ENCODE assay signal across 8 mouse cellular contexts in genomic region chr8:71971945-71972344, GRCm38 (mm10). TPM values are rescaled to one million over a fixed set of nuclear protein-coding genes. Genes with fewer than 3 reads are reported as not detected.
DNase-seq lines count a peak whose midpoint lies in the region; ATAC-seq and TF ChIP-seq lines count a peak whose summit lies in the region.

No protein-coding gene starts in this region.

- no peak overlapping the region for H3K4me2 ChIP-seq in forebrain, embryonic 13.5 days
- H3K4me2 ChIP-seq in forebrain, embryonic 15.5 days (replicated peaks): no peak overlapping the region
- no peak overlapping the region for H3K4me2 ChIP-seq in liver, postnatal 0 days (ENCODE audit: low read depth, low read length)

- WGBS in forebrain, embryonic 13.5 days: 75% methylated on average over 1 of the region's 1 CpGs
- WGBS in forebrain, embryonic 15.5 days: 76% methylated on average over 1 of the region's 1 CpGs
- 74% methylated on average over 1 of the region's 1 CpGs for WGBS in liver, postnatal 0 days (ENCODE audit: insufficient replicate concordance)

- H3K36me3 ChIP-seq in forebrain, embryonic 13.5 days (ENCODE audit: poor library complexity, severe bottlenecking): peaks cover 31% of the 10 kb centered on the region
- H3K36me3 ChIP-seq in forebrain, embryonic 15.5 days: peaks cover 25% of the 10 kb centered on the region
- peaks cover 17% of the 10 kb centered on the region for H3K36me3 ChIP-seq in liver, postnatal 0 days (replicated peaks; ENCODE audit: insufficient read depth, low read length)

- H3K4me1 ChIP-seq in forebrain, embryonic 13.5 days: no peaks in the 10 kb centered on the region
- H3K4me1 ChIP-seq in forebrain, embryonic 15.5 days: no peaks in the 10 kb centered on the region
- H3K4me1 ChIP-seq in liver, postnatal 0 days (ENCODE audit: insufficient read depth): no peaks in the 10 kb centered on the region

- H3K9ac ChIP-seq in forebrain, embryonic 13.5 days: no peak overlapping the region
- H3K9ac ChIP-seq in forebrain, embryonic 15.5 days (replicated peaks): no peak overlapping the region
- H3K9ac ChIP-seq in liver, postnatal 0 days (replicated peaks): no peak overlapping the region

- peaks cover 6% of the 10 kb centered on the region for H3K9me3 ChIP-seq in forebrain, embryonic 13.5 days (replicated peaks)
- H3K9me3 ChIP-seq in forebrain, embryonic 15.5 days: no peaks in the 10 kb centered on the region
- H3K9me3 ChIP-seq in liver, postnatal 0 days (ENCODE audit: low read length): no peaks in the 10 kb centered on the region

- DNase-seq in layer of hippocampus, adult 9-10 months (ENCODE audit: low spot score): peak; percentile 13
- no peak for DNase-seq in layer of hippocampus, adult 8-10 months (ENCODE audit: low spot score in 2 of 2)
- peak; percentile 10 for DNase-seq in Muller cell, postnatal 12 days (ENCODE audit: inconsistent ontology term)
- no peak for DNase-seq in liver, postnatal 0 days
- DNase-seq in right cerebral cortex, postnatal 4 days: no peak
- DNase-seq in urinary bladder, postnatal 36 days (ENCODE audit: low spot score in 2 of 2): no peak

- no peak overlapping the region for H3K27ac ChIP-seq in forebrain, embryonic 13.5 days
- H3K27ac ChIP-seq in forebrain, embryonic 15.5 days (replicated peaks): no peak overlapping the region
- H3K27ac ChIP-seq in liver, postnatal 0 days (ENCODE audit: low read depth): no peak overlapping the region

- H3K27me3 ChIP-seq in forebrain, embryonic 13.5 days: no peaks in the 10 kb centered on the region
- H3K27me3 ChIP-seq in forebrain, embryonic 15.5 days: no peaks in the 10 kb centered on the region
- H3K27me3 ChIP-seq in liver, postnatal 0 days (ENCODE audit: insufficient read depth, low read length): no peaks in the 10 kb centered on the region

- TF ChIP-seq EP300 in liver, postnatal 0 days (IDR thresholded peaks at IDR 0.05; ENCODE audit: low read depth): no peak

- 0 out of 2 replicates have a peak, but pooled peaks have one; percentile 38 for ATAC-seq in forebrain, embryonic 13.5 days
- ATAC-seq in forebrain, embryonic 15.5 days (replicated peaks): no peak
- ATAC-seq in liver, postnatal 0 days: no peak

- peak; percentile 74 for TF ChIP-seq CTCF in liver, postnatal 0 days (IDR thresholded peaks at IDR 0.05; ENCODE audit: low read depth)

- H3K4me3 ChIP-seq in forebrain, embryonic 13.5 days: no peak overlapping the region
- no peak overlapping the region for H3K4me3 ChIP-seq in forebrain, embryonic 15.5 days
- no peak overlapping the region for H3K4me3 ChIP-seq in liver, postnatal 0 days (ENCODE audit: low read depth, low read length)

RNA-seq across cellular contexts. Expression of gene Zfp961, which starts 21.1 kb away (rescaled TPM):
- 23.3 and 24.0 TPM in 2 replicates for polyA plus RNA-seq in forebrain, embryonic 13.5 days (2015; fragmentation: Nextera tagmentation; extraction: Ambion mirVana)
- 20.5 and 21.8 TPM in 2 replicates for polyA plus RNA-seq in forebrain, embryonic 15.5 days (2015; fragmentation: Nextera tagmentation; extraction: Ambion mirVana)
- total RNA-seq in layer of hippocampus, adult 8-10 months (2022): 10 to 100 TPM; 17.4 to 22.9 (median 17.9) TPM
- 5.0 and 5.6 TPM in 2 replicates for polyA plus RNA-seq in liver, postnatal 0 days (2015; fragmentation: Nextera tagmentation; extraction: Ambion mirVana)

RNA-seq across cellular contexts. Expression of gene Cyp4f18, which starts 37.5 kb away (rescaled TPM):
- 0.57 and 0.84 TPM in 2 replicates for polyA plus RNA-seq in forebrain, embryonic 13.5 days (2015; fragmentation: Nextera tagmentation; extraction: Ambion mirVana)
- 1.2 TPM in 1 of 2 replicates, not detected in the other for polyA plus RNA-seq in forebrain, embryonic 15.5 days (2015; fragmentation: Nextera tagmentation; extraction: Ambion mirVana)
- total RNA-seq in layer of hippocampus, adult 8-10 months (2022): not detected
- polyA plus RNA-seq in liver, postnatal 0 days (2015; fragmentation: Nextera tagmentation; extraction: Ambion mirVana): 4.8 and 5.8 TPM in 2 replicates

Comparison
In these comparisons a context has a peak if more than half of its experiments do, and no peak if none do; other contexts are left out.
1. DNase-seq: peak in layer of hippocampus, adult 9-10 months (single experiment) and Muller cell, postnatal 12 days (single experiment); none in layer of hippocampus, adult 8-10 months (0 of 2), liver, postnatal 0 days (single experiment), right cerebral cortex, postnatal 4 days (single experiment) and urinary bladder, postnatal 36 days (0 of 2).